Mouse (Mus musculus): ENCODE results near the gene Gm49368. TPM values are rescaled to one million over a fixed set of nuclear protein-coding genes. Genes with fewer than 3 reads are reported as not detected.

Gm49368 gene
- total and polyA plus RNA-seq, 2 experiments = 0.09 TPM; not detected in 1

DNA sequence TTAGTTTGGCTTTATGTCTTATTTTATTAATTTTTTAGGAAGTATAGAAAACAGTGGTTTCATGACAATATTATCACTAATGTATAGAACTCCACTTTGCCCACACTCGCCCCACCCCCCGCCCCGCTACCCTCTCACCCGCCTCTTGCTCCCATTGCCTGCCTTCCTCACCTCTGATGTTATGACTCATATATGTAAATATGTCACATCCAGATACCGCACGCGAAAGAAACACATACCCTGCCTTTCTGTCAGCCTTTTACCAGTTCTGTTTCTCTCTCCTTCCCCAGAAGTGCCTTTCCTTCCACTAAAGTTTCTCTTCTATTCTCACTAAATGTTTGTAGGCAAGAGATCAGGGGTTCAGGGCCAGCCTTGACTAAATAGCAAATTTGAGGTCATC lies 103.9 kb downstream of the Gm49368 start:
- Histone ChIP-seq H3K36me3 (ENCODE audit: control insufficient read depth, insufficient read depth, low read length) (no peaks in the 10 kb centered on the region), H3K4me3 (ENCODE audit: insufficient read depth, low read depth, low read length) (no peak overlapping the region), H3K79me2 (ENCODE audit: control insufficient read depth, insufficient read depth, low read length) (no peaks in the 10 kb centered on the region), H3K27me3 (ENCODE audit: control insufficient read depth, insufficient read depth, low read length) (no peaks in the 10 kb centered on the region), H3K27ac (replicated peaks; ENCODE audit: insufficient read depth, low read depth, low read length) (no peak overlapping the region), H3K4me1 (ENCODE audit: control insufficient read depth, insufficient read depth, low read length) (no peaks in the 10 kb centered on the region), H3K9ac (ENCODE audit: low read depth, low read length) (no peak overlapping the region)
- WGBS = 89% methylated on average over 7 of the region's 7 CpGs
- TF ChIP-seq CTCF (IDR thresholded peaks at IDR 0.05; ENCODE audit: low read depth, low read length) (no peak), POLR2A (IDR thresholded peaks at IDR 0.05; ENCODE audit: extremely low read depth, insufficient read depth, low read length) (no peak)
- no peak for DNase-seq (ENCODE audit: extremely low read depth, low read depth, low spot score)

GRCm38 (mm10) chr7:128169996-128170395 lies 107.5 kb downstream of the Gm49368 start:
- Histone ChIP-seq H3K79me2 (ENCODE audit: control insufficient read depth, insufficient read depth, low read length) (no peaks in the 10 kb centered on the region), H3K4me3 (ENCODE audit: insufficient read depth, low read depth, low read length) (no peak overlapping the region), H3K9ac (ENCODE audit: low read depth, low read length) (no peak overlapping the region), H3K36me3 (ENCODE audit: control insufficient read depth, insufficient read depth, low read length) (no peaks in the 10 kb centered on the region), H3K4me1 (ENCODE audit: control insufficient read depth, insufficient read depth, low read length) (no peaks in the 10 kb centered on the region), H3K27me3 (ENCODE audit: control insufficient read depth, insufficient read depth, low read length) (no peaks in the 10 kb centered on the region), H3K27ac (replicated peaks; ENCODE audit: insufficient read depth, low read depth, low read length) (no peak overlapping the region)
- TF ChIP-seq CTCF (IDR thresholded peaks at IDR 0.05; ENCODE audit: low read depth, low read length) = no peak
- no peak for TF ChIP-seq POLR2A (IDR thresholded peaks at IDR 0.05; ENCODE audit: extremely low read depth, insufficient read depth, low read length)
- DNase-seq (ENCODE audit: extremely low read depth, low read depth, low spot score) = no peak
- WGBS = 88% methylated on average over 3 of the region's 3 CpGs

Other genes with a start within 250 kb of the Gm49368 start
- 16.7 and 18.5 TPM in 2 replicates for gene Stx4a, start 238.4 kb upstream of the Gm49368 start, total RNA-seq (2014; rRNA removed)
- 34.7 and 38.3 TPM in 2 replicates for gene Stx4a, start 238.4 kb upstream of the Gm49368 start, polyA plus RNA-seq (2012; rRNA removed)
- 0.55 and 0.87 TPM in 2 replicates for gene Stx1b, start 238.1 kb upstream of the Gm49368 start, total RNA-seq (2014; rRNA removed)
- gene Stx1b, start 238.1 kb upstream of the Gm49368 start, polyA plus RNA-seq (2012; rRNA removed) = 7.9 TPM in 2 replicates
- 8.8 and 11.5 TPM in 2 replicates for gene Zfp646, start 186.5 kb upstream of the Gm49368 start, total RNA-seq (2014; rRNA removed)
- 6.0 and 7.4 TPM in 2 replicates for gene Zfp646, start 186.5 kb upstream of the Gm49368 start, polyA plus RNA-seq (2012; rRNA removed)
- 0.65 and 0.94 TPM in 2 replicates for gene Zfp668, start 185.9 kb upstream of the Gm49368 start, total RNA-seq (2014; rRNA removed)
- gene Zfp668, start 185.9 kb upstream of the Gm49368 start, polyA plus RNA-seq (2012; rRNA removed) = 2.1 and 2.2 TPM in 2 replicates
- gene Prss53, start 171.7 kb upstream of the Gm49368 start, total RNA-seq (2014; rRNA removed) = 2.3 and 2.5 TPM in 2 replicates
- gene Prss53, start 171.7 kb upstream of the Gm49368 start, polyA plus RNA-seq (2012; rRNA removed) = 9.2 and 12.0 TPM in 2 replicates
- gene Gm21974, start 167.2 kb upstream of the Gm49368 start, total RNA-seq (2014; rRNA removed) = not detected in 2 replicates
- gene Gm21974, start 167.2 kb upstream of the Gm49368 start, polyA plus RNA-seq (2012; rRNA removed) = not detected in 2 replicates
- 261 and 316 TPM in 2 replicates for gene Vkorc1, start 167.1 kb upstream of the Gm49368 start, total RNA-seq (2014; rRNA removed)
- gene Vkorc1, start 167.1 kb upstream of the Gm49368 start, polyA plus RNA-seq (2012; rRNA removed) = 833 and 889 TPM in 2 replicates
- 8.2 and 12.0 TPM in 2 replicates for gene Bckdk, start 158.6 kb upstream of the Gm49368 start, total RNA-seq (2014; rRNA removed)
- gene Bckdk, start 158.6 kb upstream of the Gm49368 start, polyA plus RNA-seq (2012; rRNA removed) = 17.5 and 19.8 TPM in 2 replicates
- gene Kat8, start 150.2 kb upstream of the Gm49368 start, total RNA-seq (2014; rRNA removed) = 15.8 and 18.3 TPM in 2 replicates
- 11.5 and 12.6 TPM in 2 replicates for gene Kat8, start 150.2 kb upstream of the Gm49368 start, polyA plus RNA-seq (2012; rRNA removed)
- 2.9 and 5.9 TPM in 2 replicates for gene Prss8, start 132.6 kb upstream of the Gm49368 start, total RNA-seq (2014; rRNA removed)
- gene Prss8, start 132.6 kb upstream of the Gm49368 start, polyA plus RNA-seq (2012; rRNA removed) = 3.8 and 8.6 TPM in 2 replicates
- 8.1 and 8.7 TPM in 2 replicates for gene Prss36, start 116.0 kb upstream of the Gm49368 start, total RNA-seq (2014; rRNA removed)
- gene Prss36, start 116.0 kb upstream of the Gm49368 start, polyA plus RNA-seq (2012; rRNA removed) = 17.2 and 18.2 TPM in 2 replicates
- 28.6 and 31.5 TPM in 2 replicates for gene Fus, start 95.2 kb upstream of the Gm49368 start, total RNA-seq (2014; rRNA removed)
- gene Fus, start 95.2 kb upstream of the Gm49368 start, polyA plus RNA-seq (2012; rRNA removed) = 64.8 and 102 TPM in 2 replicates
- gene Pycard, start 68.8 kb upstream of the Gm49368 start, total RNA-seq (2014; rRNA removed) = 1.5 and 2.8 TPM in 2 replicates
- 4.5 and 5.0 TPM in 2 replicates for gene Pycard, start 68.8 kb upstream of the Gm49368 start, polyA plus RNA-seq (2012; rRNA removed)
- gene Trim72, start 58.7 kb upstream of the Gm49368 start, total RNA-seq (2014; rRNA removed) = 0.28 TPM in 1 of 2 replicates, not detected in the other
- gene Trim72, start 58.7 kb upstream of the Gm49368 start, polyA plus RNA-seq (2012; rRNA removed) = 0.15 and 0.19 TPM in 2 replicates
- 0.60 and 0.65 TPM in 2 replicates for gene Itgam, start within 50 bp of the Gm49368 start, total RNA-seq (2014; rRNA removed)
- 0.29 and 0.83 TPM in 2 replicates for gene Itgam, start within 50 bp of the Gm49368 start, polyA plus RNA-seq (2012; rRNA removed)
- gene Itgax, start 66.9 kb downstream of the Gm49368 start, total RNA-seq (2014; rRNA removed) = 0.46 and 0.74 TPM in 2 replicates
- 0.16 and 0.56 TPM in 2 replicates for gene Itgax, start 66.9 kb downstream of the Gm49368 start, polyA plus RNA-seq (2012; rRNA removed)
- 0.09 TPM in 1 of 2 replicates, not detected in the other for gene Itgad, start 91.7 kb downstream of the Gm49368 start, total RNA-seq (2014; rRNA removed)
- gene Itgad, start 91.7 kb downstream of the Gm49368 start, polyA plus RNA-seq (2012; rRNA removed) = 0.02 TPM in 1 of 2 replicates, not detected in the other
- 0.28 TPM in 1 of 2 replicates, not detected in the other for gene Cox6a2, start 143.7 kb downstream of the Gm49368 start, total RNA-seq (2014; rRNA removed)
- 0.18 and 0.45 TPM in 2 replicates for gene Cox6a2, start 143.7 kb downstream of the Gm49368 start, polyA plus RNA-seq (2012; rRNA removed)
- 2.1 and 3.2 TPM in 2 replicates for gene Armc5, start 174.7 kb downstream of the Gm49368 start, total RNA-seq (2014; rRNA removed)
- gene Armc5, start 174.7 kb downstream of the Gm49368 start, polyA plus RNA-seq (2012; rRNA removed) = 11.3 and 12.7 TPM in 2 replicates
- gene 9130023H24Rik, start 175.3 kb downstream of the Gm49368 start, total RNA-seq (2014; rRNA removed) = 1.8 and 2.4 TPM in 2 replicates
- gene 9130023H24Rik, start 175.3 kb downstream of the Gm49368 start, polyA plus RNA-seq (2012; rRNA removed) = 0.91 and 1.4 TPM in 2 replicates
- 0.65 and 1.1 TPM in 2 replicates for gene Tgfb1i1, start 184.1 kb downstream of the Gm49368 start, total RNA-seq (2014; rRNA removed)
- gene Tgfb1i1, start 184.1 kb downstream of the Gm49368 start, polyA plus RNA-seq (2012; rRNA removed) = 1.6 and 2.0 TPM in 2 replicates
- 0.07 TPM in 1 of 2 replicates, not detected in the other for gene Slc5a2, start 203.0 kb downstream of the Gm49368 start, total RNA-seq (2014; rRNA removed)
- not detected in 2 replicates for gene Slc5a2, start 203.0 kb downstream of the Gm49368 start, polyA plus RNA-seq (2012; rRNA removed)
- 15.2 and 19.2 TPM in 2 replicates for gene BC017158, start 235.5 kb downstream of the Gm49368 start, total RNA-seq (2014; rRNA removed)
- 19.3 and 25.2 TPM in 2 replicates for gene BC017158, start 235.5 kb downstream of the Gm49368 start, polyA plus RNA-seq (2012; rRNA removed)